Mouse (Mus musculus) G1E-ER4 (cell line): ENCODE results near the gene Myo1d. TPM values are rescaled to one million over a fixed set of nuclear protein-coding genes. Genes with fewer than 3 reads are reported as not detected.

Source experiments
- GATA1 ChIP-seq: IDR thresholded peaks from one replicate; pipeline ENCODE4 v1.8.0; 2012; ENCODE audit warnings: low read length, inconsistent platforms
- polyA plus RNA-seq: library from polyadenylated mRNA; stranded (reverse); fragments of >175 nt; gene quantifications from 2 replicates; pipeline ENCODE4 v1.2.3, GENCODE M21; 2012

The Myo1d gene
- polyA plus RNA-seq, 1 experiment: not detected

- TF ChIP-seq GATA1: no peak
Measured at GRCm38 (mm10) chr11:80622233-80623037, 157.4 kb downstream of the Myo1d start.

DNA sequence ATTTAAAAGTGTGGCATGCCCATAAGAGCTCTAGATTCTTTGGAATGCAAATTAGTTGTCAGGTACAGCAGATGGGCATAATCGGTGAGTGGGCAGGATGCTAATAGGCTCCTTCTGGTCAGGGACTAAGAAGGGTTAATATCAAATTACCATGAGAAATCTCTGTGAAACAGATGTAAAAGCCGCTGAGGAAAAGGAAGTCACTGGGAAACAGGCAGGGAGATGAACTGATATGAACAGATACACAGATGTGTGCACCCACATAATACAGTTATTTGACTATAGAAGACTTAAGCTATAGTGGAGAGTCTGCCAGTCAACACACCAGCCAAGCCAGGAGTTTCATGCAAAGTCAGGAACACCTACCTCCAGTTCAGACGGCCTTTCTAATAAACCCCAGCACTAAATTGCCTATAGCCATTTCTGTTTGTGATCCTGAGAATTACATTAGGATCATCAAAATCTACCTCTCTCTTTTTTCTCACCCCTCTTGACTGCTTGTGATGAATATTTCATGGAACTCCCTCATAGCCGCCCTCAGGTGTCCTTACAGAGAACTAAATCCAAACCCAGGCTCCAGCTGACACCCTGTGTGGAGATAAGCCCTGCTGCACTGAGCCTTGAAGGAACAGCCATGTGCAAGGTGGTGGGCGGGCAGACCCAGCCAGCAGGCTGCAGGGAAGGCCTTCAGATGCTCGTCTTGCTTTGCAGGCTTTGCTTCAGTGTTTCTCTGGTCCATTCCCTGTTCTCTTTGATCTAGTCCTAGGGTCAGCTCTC is 164.7 kb downstream of the Myo1d start:
- no peak for TF ChIP-seq GATA1

DNA sequence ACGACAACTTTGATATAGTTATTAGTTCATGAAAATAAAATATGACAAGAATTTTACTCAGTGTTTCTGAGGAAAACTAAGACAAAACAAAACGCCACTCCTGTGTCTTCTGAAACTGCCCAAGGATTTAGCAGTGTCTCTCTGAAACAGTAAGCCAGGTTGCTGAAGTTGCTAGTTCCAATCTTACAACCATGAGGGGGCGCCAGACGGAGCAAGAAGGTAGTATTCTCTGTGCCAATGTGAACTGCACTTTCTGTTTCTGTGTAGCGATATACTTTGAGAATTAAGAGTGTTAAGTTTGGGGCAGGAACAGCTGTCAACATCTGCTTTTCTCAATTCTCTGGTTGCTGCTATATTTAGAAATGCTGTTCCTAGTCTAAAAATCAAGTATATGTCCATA is 165.4 kb downstream of the Myo1d start:
- no peak for TF ChIP-seq GATA1

DNA sequence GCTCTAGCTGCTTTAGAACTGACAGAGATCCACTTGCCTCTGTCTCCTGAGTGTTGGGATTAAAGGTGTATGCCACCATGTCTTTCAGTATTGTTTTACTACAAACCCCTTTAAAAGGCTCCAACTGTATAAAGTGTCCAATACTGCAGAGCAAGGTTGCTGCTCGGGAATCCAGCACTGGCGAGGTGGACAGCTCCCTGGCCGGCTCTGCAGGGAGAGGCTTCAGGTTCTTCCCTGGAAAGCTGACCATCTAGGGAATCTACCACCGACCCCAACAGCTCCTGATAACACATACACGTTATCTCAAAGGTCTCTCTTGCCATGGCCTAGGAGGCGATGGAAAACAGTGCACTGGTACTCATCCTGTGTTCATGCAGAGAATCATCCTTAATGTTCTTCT is 166.3 kb downstream of the Myo1d start:
- TF ChIP-seq GATA1: no peak

- TF ChIP-seq GATA1: no peak
Measured at GRCm38 (mm10) chr11:80602707-80603441, 177.0 kb downstream of the Myo1d start.

DNA sequence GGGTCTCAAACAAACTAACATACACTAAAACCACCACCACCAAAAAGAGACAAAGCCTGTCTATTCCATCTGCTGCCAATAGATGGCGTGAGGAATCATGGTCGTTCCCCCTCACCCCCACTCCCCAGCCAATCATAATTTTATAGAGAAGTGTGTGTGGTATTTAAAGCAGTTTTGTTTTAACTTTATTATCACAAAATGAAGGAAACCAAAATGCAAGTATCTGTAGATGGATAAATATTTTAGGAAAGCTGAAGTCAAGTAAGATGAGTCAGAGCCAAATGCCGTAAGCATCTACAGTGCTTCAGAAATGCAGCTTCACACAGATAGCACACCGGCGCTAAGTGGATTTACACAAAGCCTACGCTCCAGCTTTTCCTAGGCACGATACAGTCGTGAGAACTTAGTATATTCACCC is 177.8 kb downstream of the Myo1d start:
- TF ChIP-seq GATA1: no peak

DNA sequence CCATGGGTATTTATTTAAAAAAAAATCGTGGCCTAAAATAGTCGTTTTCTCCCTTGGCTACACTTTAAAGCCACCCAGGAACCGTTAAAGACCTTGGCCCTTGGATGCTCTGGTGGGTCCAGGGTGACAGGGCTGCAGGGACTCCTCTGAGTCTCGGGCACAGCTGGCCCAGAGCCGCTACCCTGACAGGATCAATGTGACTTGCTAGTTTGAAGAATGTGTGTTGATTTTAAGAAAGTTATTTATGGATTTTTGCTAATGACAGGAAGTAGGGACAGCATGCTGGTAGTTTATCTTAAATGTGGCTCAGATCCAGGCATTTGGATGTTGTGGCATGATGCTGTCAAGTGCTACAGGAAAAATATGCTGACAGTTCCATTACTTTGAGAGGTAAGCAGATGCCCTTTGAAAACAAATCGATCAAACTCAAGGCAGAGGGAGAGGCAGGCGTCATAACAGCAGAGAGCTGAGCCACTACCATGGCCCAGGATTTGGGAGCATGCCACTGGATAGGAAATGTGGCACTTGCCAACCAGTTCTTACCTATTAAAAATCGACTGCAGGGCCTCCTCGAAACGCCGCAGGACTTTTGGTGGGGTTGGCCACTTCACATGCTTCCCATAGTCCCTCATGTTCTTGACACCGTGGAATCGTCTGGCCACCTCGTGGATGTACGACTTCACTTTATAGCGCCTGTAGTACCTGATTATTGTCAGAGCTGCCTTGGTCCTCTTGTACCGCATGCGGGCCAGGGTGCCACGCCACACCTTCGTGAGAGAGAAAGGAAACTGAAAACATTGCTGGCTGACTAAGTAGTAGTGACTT is 178.6 kb downstream of the Myo1d start:
- no peak for TF ChIP-seq GATA1

- TF ChIP-seq GATA1: no peak
Measured at GRCm38 (mm10) chr11:80595482-80595881, 184.3 kb downstream of the Myo1d start.

GRCm38 (mm10) chr11:80589387-80589786 is 190.4 kb downstream of the Myo1d start:
- TF ChIP-seq GATA1: no peak

DNA sequence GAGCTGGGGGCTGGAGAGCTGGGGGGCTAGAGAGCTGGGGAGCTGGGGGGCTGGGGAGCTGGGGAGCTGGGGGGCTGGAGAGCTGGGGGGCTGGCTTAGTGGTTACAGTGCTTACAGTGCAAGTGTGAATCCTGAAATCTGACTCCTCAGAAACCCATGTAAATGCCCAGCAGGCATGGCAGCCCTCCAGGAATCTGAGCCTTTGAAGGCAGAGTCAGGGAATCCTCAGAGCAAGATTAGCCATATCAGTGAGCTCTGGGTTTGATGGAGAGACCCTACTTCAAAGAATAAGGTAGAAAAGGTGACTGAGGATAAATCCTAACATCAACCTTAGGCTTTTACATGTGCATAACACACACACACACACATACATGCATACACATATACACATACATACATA is 194.1 kb downstream of the Myo1d start:
- no peak for TF ChIP-seq GATA1

DNA sequence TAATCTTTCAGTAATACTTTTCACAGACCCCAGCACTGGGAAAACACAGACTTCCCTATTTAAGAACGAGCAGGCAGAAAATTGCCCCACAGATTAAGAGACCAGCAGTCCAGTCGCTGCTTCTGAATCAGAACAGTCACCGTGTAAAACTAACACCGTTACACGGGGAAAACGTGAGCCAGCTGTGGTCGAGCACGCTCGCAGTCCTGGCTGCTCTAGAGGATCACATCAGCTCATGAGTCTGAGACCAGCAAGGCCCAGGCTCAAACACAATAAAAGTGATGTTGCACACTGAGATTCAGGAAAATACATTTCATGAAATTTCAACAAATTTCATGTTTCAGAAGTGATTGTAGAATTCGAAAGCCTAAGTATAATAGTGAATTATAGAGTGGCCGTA is 194.6 kb downstream of the Myo1d start:
- no peak for TF ChIP-seq GATA1

DNA sequence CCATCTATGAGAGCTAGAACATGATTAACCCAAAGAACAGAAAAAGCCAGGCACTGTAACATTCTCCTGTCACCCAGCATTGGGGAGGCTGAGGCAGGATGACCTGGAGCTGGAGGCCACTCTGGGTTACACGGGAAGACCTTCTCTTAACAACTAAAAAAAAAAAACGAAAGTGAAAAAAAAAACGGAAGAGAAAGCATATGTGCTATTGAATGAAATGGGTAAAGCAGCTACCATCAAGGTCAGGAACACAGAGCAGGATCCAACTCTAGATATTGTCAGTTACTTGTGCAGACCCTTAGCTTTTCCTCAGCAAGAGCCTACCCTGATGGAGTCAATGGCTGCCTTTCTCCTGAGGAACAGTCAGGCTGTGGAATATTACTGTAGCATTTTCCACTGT is 199.3 kb downstream of the Myo1d start:
- no peak for TF ChIP-seq GATA1

- no peak for TF ChIP-seq GATA1
Measured at GRCm38 (mm10) chr11:80577747-80578640, 201.8 kb downstream of the Myo1d start.

DNA sequence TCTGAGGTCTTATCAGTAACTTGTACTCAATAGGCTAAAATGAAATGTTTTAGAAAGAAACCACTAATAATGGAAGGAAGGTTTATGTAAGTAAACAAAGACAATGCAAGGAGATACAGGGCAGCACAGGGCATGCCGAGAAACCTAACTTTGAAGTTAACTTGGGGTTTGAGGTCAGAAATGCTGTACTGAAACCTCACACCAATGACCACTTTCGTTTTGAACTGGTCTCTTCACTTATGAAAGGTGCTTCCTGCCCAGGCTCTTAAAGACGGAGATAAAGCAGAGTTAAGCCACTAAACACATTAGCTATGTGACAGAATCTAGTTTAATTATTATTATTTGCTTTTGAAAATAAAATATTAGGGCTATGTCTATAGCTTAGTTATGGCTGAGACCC is 204.0 kb downstream of the Myo1d start:
- no peak for TF ChIP-seq GATA1

DNA sequence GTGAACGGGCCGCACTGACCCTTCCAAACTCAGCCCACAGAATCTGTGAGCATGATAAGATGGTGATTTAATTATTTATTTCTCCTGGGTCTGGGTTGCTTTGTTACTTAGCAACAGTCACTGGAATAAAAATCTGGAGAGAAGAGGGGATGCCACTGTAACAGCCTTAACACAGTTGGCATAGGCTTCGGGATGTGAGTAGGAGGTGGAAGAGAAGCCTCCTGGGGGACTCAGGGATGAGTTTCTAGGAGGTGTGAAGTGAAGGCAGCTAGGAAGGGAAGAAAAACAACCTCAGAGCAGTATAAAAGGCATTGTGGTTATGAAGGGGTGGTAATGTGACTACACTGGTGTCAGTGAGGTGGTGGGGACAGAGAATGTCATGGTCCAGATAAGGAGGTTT is 213.5 kb downstream of the Myo1d start:
- no peak for TF ChIP-seq GATA1
